Mouse (Mus musculus): ENCODE data around the gene Fars2. TPM values are rescaled to one million over a fixed set of nuclear protein-coding genes. Genes with fewer than 3 reads are reported as not detected.
"Not testable (repeated sequence)": the region's sequence is repeated elsewhere in the genome, so short reads cannot be mapped to it uniquely, and the experiment has no call there.

Fars2 gene
- polyA plus RNA-seq, 1 experiment from 2014 or later = 32.0 TPM

DNA sequence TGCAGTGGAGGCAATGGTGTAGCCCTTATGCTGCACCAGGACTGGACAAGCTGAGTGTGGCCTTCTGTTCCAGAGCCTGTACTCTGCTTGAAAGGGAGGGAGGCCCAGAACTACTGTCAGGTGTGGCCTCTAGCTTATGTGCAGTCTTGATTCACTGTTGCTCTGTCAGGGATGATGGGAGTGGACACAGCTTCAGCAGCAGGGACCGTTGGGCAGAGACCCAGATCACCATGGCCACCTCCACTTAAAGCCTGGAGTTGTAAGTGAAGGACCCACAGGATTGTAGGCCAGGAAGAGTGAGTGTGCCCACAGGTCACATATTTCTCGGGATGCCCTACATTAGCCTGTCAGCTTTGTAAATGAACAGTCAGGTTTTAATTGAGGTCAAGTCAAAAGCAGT, 283.8 kb downstream of the Fars2 start:
- Histone ChIP-seq H3K4me2 (replicated peaks) (no peak overlapping the region), H3K9me3 (no peaks in the 10 kb centered on the region), H3K4me3 (no peak overlapping the region), H3K36me3 (no peaks in the 10 kb centered on the region), H3K4me1 (no peaks in the 10 kb centered on the region), H3K27ac (no peak overlapping the region), H3K27me3 (no peaks in the 10 kb centered on the region), H3K9ac (no peak overlapping the region)
- WGBS = 75% methylated on average over 2 of the region's 2 CpGs
- ATAC-seq (ENCODE audit: insufficient number of reproducible peaks, insufficient read depth, low FRiP score, low TSS enrichment) = no peak

DNA sequence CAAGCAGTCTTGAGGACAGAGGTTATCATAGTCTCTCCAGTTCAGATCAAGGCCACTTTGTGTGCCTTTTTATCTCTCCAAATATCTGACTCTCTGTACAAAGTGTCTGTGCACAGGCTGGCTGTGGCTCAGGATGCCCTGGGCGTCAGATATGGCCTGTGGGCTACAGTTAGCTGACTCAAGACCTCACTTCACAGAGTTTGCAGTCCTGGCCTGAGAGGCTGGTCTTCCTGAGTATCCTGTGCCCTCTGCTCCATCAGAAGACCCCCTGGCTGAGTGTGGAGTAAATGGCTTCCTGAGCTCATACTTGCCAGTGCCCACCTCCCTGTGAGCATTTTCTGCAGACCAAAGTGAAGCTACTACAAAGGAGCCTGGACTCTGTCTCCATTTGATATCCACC, 296.1 kb downstream of the Fars2 start:
- Histone ChIP-seq H3K9ac (no peak overlapping the region), H3K27me3 (no peaks in the 10 kb centered on the region), H3K27ac (no peak overlapping the region), H3K9me3 (no peaks in the 10 kb centered on the region), H3K4me2 (replicated peaks) (no peak overlapping the region), H3K4me3 (no peak overlapping the region), H3K36me3 (no peaks in the 10 kb centered on the region), H3K4me1 (no peaks in the 10 kb centered on the region)
- no peak for ATAC-seq (ENCODE audit: insufficient number of reproducible peaks, insufficient read depth, low FRiP score, low TSS enrichment)
- WGBS = 84% methylated on average over 1 of the region's 1 CpGs

DNA sequence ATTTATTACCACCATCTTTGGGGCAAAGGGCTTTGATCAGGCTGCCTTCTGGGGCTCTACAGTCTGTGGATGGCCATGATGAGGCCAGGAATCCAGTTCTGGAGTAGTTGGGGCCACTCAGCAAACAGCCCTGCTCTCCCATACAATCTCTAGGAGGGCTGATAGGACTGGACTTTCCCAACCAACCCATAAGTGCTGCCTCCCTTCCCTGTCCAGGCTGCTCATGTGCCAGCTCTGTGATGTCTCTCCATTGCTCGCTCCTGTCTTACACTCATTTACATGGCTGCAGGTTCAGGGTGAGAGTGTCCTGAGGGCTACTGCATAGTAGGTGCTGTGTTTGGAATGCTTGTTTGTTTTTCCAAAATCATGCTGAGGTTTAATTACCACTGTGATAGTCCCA, 298.0 kb downstream of the Fars2 start:
- 77% methylated on average over 1 of the region's 1 CpGs for WGBS

DNA sequence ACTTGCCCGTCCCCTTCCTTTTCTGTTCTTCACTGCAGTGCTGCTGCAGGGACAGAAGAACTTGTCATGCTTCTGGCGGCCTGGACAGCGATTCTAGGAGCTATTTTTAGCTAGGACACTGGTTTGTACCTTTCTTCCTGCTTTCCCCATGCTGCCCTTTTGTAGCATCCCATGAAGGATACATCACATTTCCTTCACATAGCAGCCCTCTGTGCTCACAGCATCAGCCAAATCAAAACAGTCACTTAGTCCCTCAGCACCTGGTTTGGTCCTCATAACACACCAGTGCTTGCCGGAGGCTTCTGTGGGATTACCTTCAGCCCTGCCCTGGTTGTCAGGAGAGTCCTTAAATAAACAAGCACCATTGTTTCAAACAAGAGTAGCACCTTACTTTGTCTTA, 299.3 kb downstream of the Fars2 start:
- no peak overlapping the region for H3K27ac ChIP-seq
- no peaks in the 10 kb centered on the region for H3K4me1 ChIP-seq
- ATAC-seq (ENCODE audit: insufficient number of reproducible peaks, insufficient read depth, low FRiP score, low TSS enrichment) = no peak
- 72% methylated on average over 4 of the region's 4 CpGs for WGBS
- no peak overlapping the region for H3K9ac ChIP-seq
- no peaks in the 10 kb centered on the region for H3K27me3 ChIP-seq
- no peaks in the 10 kb centered on the region for H3K36me3 ChIP-seq
- H3K4me2 ChIP-seq (replicated peaks) = no peak overlapping the region
- H3K4me3 ChIP-seq = no peak overlapping the region
- H3K9me3 ChIP-seq = no peaks in the 10 kb centered on the region

More for the DNA sequence above, 298.0 kb downstream of the Fars2 start:
- Histone ChIP-seq H3K9ac (no peak overlapping the region), H3K27me3 (no peaks in the 10 kb centered on the region), H3K27ac (no peak overlapping the region), H3K9me3 (no peaks in the 10 kb centered on the region), H3K36me3 (no peaks in the 10 kb centered on the region), H3K4me1 (no peaks in the 10 kb centered on the region), H3K4me3 (no peak overlapping the region), H3K4me2 (replicated peaks) (no peak overlapping the region)
- ATAC-seq (ENCODE audit: insufficient number of reproducible peaks, insufficient read depth, low FRiP score, low TSS enrichment) = no peak

DNA sequence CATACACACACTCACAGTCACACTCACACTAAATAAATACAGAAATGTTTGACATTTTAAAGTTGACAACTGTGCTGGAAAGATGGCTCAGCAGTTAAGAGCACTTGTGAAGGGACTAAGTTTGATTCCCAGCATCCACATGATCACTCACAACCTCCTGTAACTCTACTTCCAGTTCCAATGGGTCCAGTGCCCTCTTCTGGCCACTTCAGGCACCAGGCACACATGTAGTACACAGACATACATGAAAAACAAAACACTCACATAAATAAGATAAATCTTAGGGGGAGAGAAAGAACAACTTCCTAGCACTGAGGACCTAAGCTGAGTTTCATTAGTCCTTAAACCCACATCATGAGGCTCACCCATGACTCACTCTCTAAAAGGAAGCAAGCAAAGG, 302.1 kb downstream of the Fars2 start:
- Histone ChIP-seq H3K36me3 (no peaks in the 10 kb centered on the region), H3K9ac (no peak overlapping the region), H3K4me3 (no peak overlapping the region), H3K4me1 (no peaks in the 10 kb centered on the region), H3K27me3 (no peaks in the 10 kb centered on the region), H3K9me3 (no peaks in the 10 kb centered on the region), H3K27ac (no peak overlapping the region), H3K4me2 (replicated peaks) (no peak overlapping the region)
- ATAC-seq (ENCODE audit: insufficient number of reproducible peaks, insufficient read depth, low FRiP score, low TSS enrichment) = no peak

DNA sequence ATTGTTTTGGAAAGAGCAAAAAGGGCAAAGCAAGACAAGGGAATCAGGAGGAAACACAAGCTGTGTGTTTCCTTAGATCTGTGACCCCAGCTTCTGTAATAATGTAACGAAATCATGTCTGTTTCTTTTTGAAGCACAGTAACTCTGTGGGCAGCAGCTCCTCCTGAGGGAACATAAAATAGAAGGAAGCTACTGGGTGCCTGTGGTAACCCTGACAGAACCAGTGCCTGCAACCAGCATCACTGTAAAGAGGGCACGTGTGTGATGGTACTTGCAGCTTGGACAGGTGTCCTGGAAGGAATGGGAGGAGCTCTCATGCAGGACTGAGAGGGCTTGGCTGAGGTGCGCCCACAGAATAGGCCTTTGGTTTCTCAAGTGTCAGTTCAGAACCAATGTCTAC, 305.2 kb downstream of the Fars2 start:
- Histone ChIP-seq H3K27ac (no peak overlapping the region), H3K36me3 (no peaks in the 10 kb centered on the region), H3K27me3 (no peaks in the 10 kb centered on the region), H3K4me3 (no peak overlapping the region), H3K4me2 (replicated peaks) (no peak overlapping the region), H3K9ac (no peak overlapping the region), H3K9me3 (no peaks in the 10 kb centered on the region), H3K4me1 (no peaks in the 10 kb centered on the region)
- ATAC-seq (ENCODE audit: insufficient number of reproducible peaks, insufficient read depth, low FRiP score, low TSS enrichment) = no peak
- 79% methylated on average over 3 of the region's 3 CpGs for WGBS

DNA sequence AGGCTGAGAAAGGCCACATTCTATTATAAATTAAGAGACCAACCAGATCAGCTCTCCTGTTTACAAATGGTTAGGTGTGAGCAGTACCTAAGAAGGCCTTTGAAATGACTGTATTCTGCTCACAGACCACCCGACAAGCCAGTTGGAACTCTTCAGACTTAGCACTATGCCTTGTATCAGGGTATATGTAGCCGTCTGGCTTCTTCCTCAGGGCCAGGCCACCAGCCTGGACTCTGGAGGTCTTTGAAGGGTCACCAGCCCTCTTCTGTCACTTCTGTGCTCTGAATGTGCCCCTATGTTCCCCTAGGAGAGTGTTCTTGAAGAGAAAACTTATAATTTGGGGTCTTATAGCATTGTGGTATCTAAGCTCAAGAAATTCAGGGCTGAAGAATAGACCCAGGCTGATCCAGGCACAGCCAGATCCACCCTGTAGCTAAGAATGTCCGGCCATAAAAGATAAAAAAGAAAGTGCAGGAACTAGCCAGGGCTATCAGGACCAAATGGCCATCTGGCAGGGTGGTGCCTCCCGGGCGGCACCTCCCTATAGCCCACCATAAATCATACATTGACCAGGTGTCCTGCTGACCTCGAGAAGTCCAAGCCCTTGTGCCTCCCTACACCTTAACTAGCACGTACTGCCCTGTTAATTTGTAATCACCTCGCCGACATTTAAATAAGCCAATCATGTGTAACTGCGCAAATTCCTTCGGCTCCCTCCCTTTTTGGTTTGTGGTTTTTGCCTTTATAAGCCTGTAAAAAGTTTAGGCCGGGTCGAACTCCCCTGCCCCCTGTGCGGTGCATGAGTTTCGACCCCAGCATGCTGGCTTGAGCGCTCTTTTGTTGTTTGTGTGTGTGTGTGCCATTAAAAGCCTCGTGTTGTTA, 308.9 kb downstream of the Fars2 start:
- not testable (repeated sequence) for H3K9ac ChIP-seq; H3K4me3 ChIP-seq; H3K4me2 ChIP-seq (replicated peaks); ATAC-seq (ENCODE audit: insufficient number of reproducible peaks, insufficient read depth, low FRiP score, low TSS enrichment); H3K27me3 ChIP-seq; H3K27ac ChIP-seq; H3K4me1 ChIP-seq; H3K36me3 ChIP-seq; H3K9me3 ChIP-seq
- WGBS = 85% methylated on average over 17 of the region's 17 CpGs

DNA sequence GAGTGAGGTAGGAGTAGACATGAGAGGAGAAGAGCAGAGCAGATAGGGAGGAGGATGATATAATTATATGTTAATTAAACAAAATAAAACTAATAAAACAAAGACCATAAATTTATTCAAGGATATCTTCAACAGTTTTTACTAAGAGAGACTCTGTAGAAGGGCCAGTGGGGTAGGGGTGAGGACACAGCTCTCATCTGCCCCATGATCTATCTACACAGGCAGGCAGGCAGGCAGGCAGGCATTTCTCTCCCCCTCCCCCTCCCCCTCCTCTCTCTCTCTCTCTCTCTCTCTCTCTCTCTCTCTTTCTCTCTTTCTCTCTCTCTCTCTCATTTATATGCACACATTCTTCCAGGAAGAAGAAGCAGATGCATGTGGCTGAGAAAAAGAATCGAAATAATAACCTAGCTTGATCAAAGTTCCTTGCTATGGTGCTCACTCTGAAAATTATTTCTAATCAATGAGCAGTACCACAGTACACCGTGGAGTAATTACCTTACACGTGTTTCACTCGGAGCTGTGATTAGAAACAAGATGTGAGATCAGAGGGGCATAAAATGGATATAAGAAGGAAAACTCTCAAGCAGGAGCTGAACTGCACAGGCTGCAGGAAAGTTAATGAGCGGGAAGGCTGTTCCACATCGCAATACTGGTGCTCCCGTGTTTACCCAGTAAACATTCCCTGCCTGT, 312.4 kb downstream of the Fars2 start:
- Histone ChIP-seq H3K27ac (no peak overlapping the region), H3K4me2 (replicated peaks) (no peak overlapping the region), H3K9ac (no peak overlapping the region), H3K27me3 (no peaks in the 10 kb centered on the region), H3K9me3 (no peaks in the 10 kb centered on the region), H3K4me1 (no peaks in the 10 kb centered on the region), H3K36me3 (no peaks in the 10 kb centered on the region), H3K4me3 (no peak overlapping the region)
- no peak for ATAC-seq (ENCODE audit: insufficient number of reproducible peaks, insufficient read depth, low FRiP score, low TSS enrichment)
- 69% methylated on average over 7 of the region's 7 CpGs for WGBS

DNA sequence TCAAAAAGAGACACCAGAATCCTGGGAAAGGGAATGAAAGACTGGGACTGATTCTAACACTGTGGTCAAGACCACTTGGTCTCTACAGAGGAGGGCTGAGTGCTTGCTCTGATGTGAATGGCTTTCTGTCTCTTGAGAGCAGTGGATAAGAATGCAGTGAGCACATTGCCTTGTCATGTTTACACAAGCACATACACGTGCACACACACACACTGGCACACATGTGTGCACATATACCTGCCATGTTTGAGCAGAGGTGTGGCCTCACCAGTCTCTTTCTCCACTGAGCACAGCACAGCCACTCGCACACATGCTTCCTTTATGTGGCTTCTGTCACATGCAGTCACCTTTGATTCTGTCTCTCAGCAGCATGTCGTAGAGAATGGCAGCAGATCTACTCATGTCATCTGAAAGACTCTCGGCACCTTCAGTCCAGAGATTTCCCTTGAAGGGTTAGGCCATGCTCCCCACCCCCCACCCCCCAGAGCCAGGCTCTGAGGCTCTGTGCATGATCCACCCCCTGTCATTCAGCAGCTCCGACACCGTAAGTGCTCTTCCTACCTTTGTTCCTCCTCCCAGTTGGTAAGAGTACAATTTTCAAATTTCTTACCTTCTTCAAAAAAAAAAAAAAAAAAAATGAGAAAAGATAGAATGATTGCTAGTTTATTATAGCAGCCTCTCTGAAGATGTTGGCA, 313.4 kb downstream of the Fars2 start:
- Histone ChIP-seq H3K9me3 (no peaks in the 10 kb centered on the region), H3K27me3 (no peaks in the 10 kb centered on the region), H3K4me3 (no peak overlapping the region), H3K36me3 (no peaks in the 10 kb centered on the region), H3K9ac (no peak overlapping the region), H3K4me2 (replicated peaks) (no peak overlapping the region), H3K4me1 (no peaks in the 10 kb centered on the region), H3K27ac (no peak overlapping the region)
- no peak for ATAC-seq (ENCODE audit: insufficient number of reproducible peaks, insufficient read depth, low FRiP score, low TSS enrichment)
- WGBS = 65% methylated on average over 6 of the region's 6 CpGs

DNA sequence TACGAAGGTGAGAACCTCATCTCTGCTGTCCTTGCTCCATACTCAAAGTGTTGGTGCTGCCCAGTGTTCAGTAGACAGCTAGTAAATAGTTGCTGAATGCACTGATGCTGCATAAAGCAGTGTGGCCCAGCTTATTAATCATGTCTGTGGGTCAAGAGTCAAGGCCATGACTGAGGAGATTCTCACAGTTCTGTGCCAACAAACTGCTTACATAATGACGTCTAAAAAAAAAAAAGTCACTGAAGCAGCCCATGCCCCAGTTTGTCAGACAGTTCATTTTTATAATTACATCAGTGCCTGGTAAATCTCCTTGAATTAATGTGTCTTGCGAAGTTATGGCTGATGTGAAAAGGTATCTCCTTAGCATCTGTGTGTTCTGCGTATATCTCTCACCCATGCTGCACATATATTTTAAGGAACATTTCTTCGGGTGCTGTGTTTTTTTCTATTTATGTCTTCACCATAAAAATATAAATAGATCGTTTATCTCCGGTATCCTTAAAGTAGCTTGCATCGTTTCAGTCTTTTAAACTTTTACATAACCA, 314.8 kb downstream of the Fars2 start:
- Histone ChIP-seq H3K27ac (no peak overlapping the region), H3K9me3 (no peaks in the 10 kb centered on the region), H3K27me3 (no peaks in the 10 kb centered on the region), H3K4me3 (no peak overlapping the region), H3K36me3 (no peaks in the 10 kb centered on the region), H3K4me2 (replicated peaks) (no peak overlapping the region), H3K9ac (no peak overlapping the region), H3K4me1 (no peaks in the 10 kb centered on the region)
- 88% methylated on average over 8 of the region's 8 CpGs for WGBS
- no peak for ATAC-seq (ENCODE audit: insufficient number of reproducible peaks, insufficient read depth, low FRiP score, low TSS enrichment)

DNA sequence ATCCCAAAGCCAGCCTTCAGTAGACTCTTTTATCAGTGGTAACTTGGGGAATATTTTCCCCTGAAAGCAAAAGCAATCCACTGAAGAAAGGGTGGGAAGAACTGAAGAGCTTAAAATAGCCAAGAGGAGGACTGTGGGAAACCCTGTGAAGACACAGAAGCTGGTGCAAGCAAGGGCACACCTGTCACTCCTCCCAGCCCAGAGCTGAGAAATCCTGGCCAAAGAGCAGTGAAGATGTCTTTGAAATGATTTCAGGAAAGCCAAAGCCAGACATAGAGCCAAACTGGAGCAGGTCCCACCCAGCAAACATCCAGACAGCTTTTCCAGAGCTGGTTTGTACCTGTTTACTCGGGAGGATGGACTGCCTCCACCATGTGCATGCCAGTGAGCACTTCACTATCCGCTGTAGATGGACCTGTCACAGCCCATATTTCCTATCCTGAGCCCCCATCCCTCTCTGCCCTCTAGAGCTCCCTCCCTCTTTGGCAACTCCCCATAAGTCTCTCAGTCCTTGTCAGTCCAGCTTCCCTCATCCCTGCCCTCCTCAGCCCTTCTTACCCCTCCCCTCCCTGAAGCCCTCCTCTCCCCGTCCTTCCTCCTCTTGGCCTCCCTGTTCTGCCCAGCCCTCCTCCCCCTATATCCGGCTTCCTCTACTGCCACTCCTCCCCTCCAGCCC, 327.7 kb downstream of the Fars2 start:
- Histone ChIP-seq H3K4me3 (no peak overlapping the region), H3K9ac (no peak overlapping the region), H3K27ac (no peak overlapping the region), H3K4me2 (replicated peaks) (no peak overlapping the region), H3K36me3 (no peaks in the 10 kb centered on the region), H3K27me3 (no peaks in the 10 kb centered on the region), H3K4me1 (no peaks in the 10 kb centered on the region), H3K9me3 (no peaks in the 10 kb centered on the region)
- WGBS = 62% methylated on average over 4 of the region's 4 CpGs
- ATAC-seq (ENCODE audit: insufficient number of reproducible peaks, insufficient read depth, low FRiP score, low TSS enrichment) = no peak

Data from embryonic facial prominence, embryonic 12.5 days (tissue).